Mouse (Mus musculus) intestine, embryonic 14.5 days (tissue): ENCODE measurements around the gene Ppm1h. TPM values are rescaled to one million over a fixed set of nuclear protein-coding genes. Genes with fewer than 3 reads are reported as not detected.
"Not testable (repeated sequence)": the region's sequence is repeated elsewhere in the genome, so short reads cannot be mapped to it uniquely, and the experiment has no call there.

Experiments used
- ATAC-seq: fragments of 200-750 bp; cut with Nextera tagmentation; replicated peaks from 2 replicates; pipeline ENCODE4 v1.8.0; 2017; ENCODE audit warnings: low read depth, moderate number of reproducible peaks, moderate TSS enrichment, moderate library complexity; ENCODE audit not compliant: low FRiP score, low TSS enrichment
- DNase-seq: peaks from one replicate; pipeline ENCODE4 v3.0.0-alpha.2; 2018; ENCODE audit warnings: low spot score
- H3K27ac ChIP-seq: fragments of 300-500 bp; sonication (generic); 2 replicates; pipeline ENCODE4 v1.5.1; 2014; ENCODE audit warnings: low read depth, mild to moderate bottlenecking, control low read depth
- H3K27me3 ChIP-seq: fragments of 300-500 bp; sonication (generic); replicated peaks from 2 replicates; pipeline ENCODE4 v1.6.1; 2014; ENCODE audit warnings: low read length, control low read depth; ENCODE audit not compliant: control insufficient read depth, insufficient read depth
- H3K36me3 ChIP-seq: fragments of 300-500 bp; sonication (generic); 2 replicates; pipeline ENCODE4 v1.6.1; 2014; ENCODE audit warnings: low read length, control low read depth; ENCODE audit not compliant: control insufficient read depth, insufficient read depth
- H3K4me1 ChIP-seq: fragments of 300-500 bp; sonication (generic); replicated peaks from 2 replicates; pipeline ENCODE4 v1.6.1; 2014; ENCODE audit warnings: low read length, control low read depth, mixed read lengths; ENCODE audit not compliant: control insufficient read depth, insufficient read depth
- H3K4me2 ChIP-seq: fragments of 300-500 bp; sonication (generic); 2 replicates; pipeline ENCODE4 v1.6.1; 2014; ENCODE audit warnings: low read length
- H3K4me3 ChIP-seq: fragments of 300-500 bp; sonication (generic); 2 replicates; pipeline ENCODE4 v1.5.1; 2014; ENCODE audit warnings: low read depth, low read length, control low read depth, mixed read lengths
- H3K9ac ChIP-seq: fragments of 300-500 bp; sonication (generic); 2 replicates; pipeline ENCODE4 v1.6.1; 2014; ENCODE audit warnings: mild to moderate bottlenecking, low read length
- H3K9me3 ChIP-seq: fragments of 300-500 bp; sonication (generic); 2 replicates; pipeline ENCODE4 v1.6.1; 2016; ENCODE audit warnings: low read length, control low read depth; ENCODE audit not compliant: control insufficient read depth
- WGBS: fragments of 180-500 bp; shearing (Covaris S2); extraction: QIAGEN DNeasy Blood & Tissue Kit; methylation state at CpG from one replicate; pipeline ENCODE4 v1.1.7; 2014; 5-methylcytosine and 5-hydroxymethylcytosine counted together
- polyA plus RNA-seq: library from polyadenylated mRNA; unstranded; fragments of >200 nt; fragmentation: Nextera tagmentation; extraction: Ambion mirVana; gene quantifications from 2 replicates; pipeline ENCODE4 v1.2.1, GENCODE M21; 2014

Gene Ppm1h
- polyA plus RNA-seq, 1 experiment from 2014 or later, result 13.2 TPM

- H3K27ac ChIP-seq, result no peak overlapping the region
Measured at GRCm38 (mm10) chr10:122964241-122964636, 285.7 kb downstream of the Ppm1h start.

GRCm38 (mm10) chr10:122965650-122966049, 287.1 kb downstream of the Ppm1h start:
- not testable (repeated sequence) for DNase-seq, H3K36me3 ChIP-seq, H3K4me3 ChIP-seq, H3K9me3 ChIP-seq, H3K4me2 ChIP-seq, H3K27ac ChIP-seq, H3K27me3 ChIP-seq, H3K9ac ChIP-seq, ATAC-seq
- H3K4me1 ChIP-seq, result peaks cover 17% of the 10 kb centered on the region
- WGBS, result 98% methylated on average over 4 of the region's 5 CpGs

More at GRCm38 (mm10) chr10:122964241-122964636, 285.7 kb downstream of the Ppm1h start:
- Histone ChIP-seq H3K27me3 (no peaks in the 10 kb centered on the region), H3K9ac (no peak overlapping the region), H3K9me3 (no peaks in the 10 kb centered on the region), H3K4me1 (peaks cover 17% of the 10 kb centered on the region), H3K36me3 (no peaks in the 10 kb centered on the region), H3K4me3 (no peak overlapping the region), H3K4me2 (peak overlapping the region; percentile 46; the same call in 1 of the 2 replicates)
- WGBS, result 36% methylated on average over 4 of the region's 4 CpGs
- DNase-seq (no peak), ATAC-seq (no peak)

- H3K9me3 ChIP-seq, result no peaks in the 10 kb centered on the region
- no peak overlapping the region for H3K27ac ChIP-seq
- no peak overlapping the region for H3K4me2 ChIP-seq
- 37% methylated on average over 7 of the region's 7 CpGs for WGBS
- DNase-seq (no peak), ATAC-seq (peak; percentile 57; the same call in 1 of the 2 replicates)
- no peak overlapping the region for H3K9ac ChIP-seq
- no peaks in the 10 kb centered on the region for H3K27me3 ChIP-seq
- H3K4me3 ChIP-seq, result no peak overlapping the region
- H3K4me1 ChIP-seq, result peaks cover 17% of the 10 kb centered on the region
- no peaks in the 10 kb centered on the region for H3K36me3 ChIP-seq
Measured at GRCm38 (mm10) chr10:122966421-122966820, 287.9 kb downstream of the Ppm1h start.

DNA sequence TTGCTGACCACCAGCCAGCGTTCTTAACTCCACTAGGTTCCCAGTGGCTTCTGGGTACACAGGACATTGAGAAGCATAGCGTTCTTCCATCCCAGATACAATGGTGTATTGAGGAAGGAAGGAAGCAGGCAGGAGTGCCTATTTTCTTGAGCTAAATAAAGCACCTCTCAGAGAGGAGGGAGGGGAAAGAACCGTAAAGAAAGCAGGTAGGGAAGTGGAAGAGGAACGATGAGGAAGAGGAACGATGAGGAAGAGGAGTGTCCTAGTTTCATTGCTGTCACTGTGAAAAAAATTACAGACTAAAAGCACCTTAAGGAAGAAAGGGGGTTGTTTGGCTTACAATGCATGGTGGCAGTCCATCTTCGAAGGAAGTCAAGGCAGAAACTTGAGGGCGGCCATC, 291.6 kb downstream of the Ppm1h start:
- H3K4me1 ChIP-seq, result peaks cover 7% of the 10 kb centered on the region
- H3K27me3 ChIP-seq, result no peaks in the 10 kb centered on the region
- 91% methylated on average over 7 of the region's 7 CpGs for WGBS
- no peak for ATAC-seq
- no peaks in the 10 kb centered on the region for H3K36me3 ChIP-seq
- no peak for DNase-seq
- no peak overlapping the region for H3K4me2 ChIP-seq
- H3K27ac ChIP-seq, result no peak overlapping the region
- H3K9me3 ChIP-seq, result no peaks in the 10 kb centered on the region
- H3K9ac ChIP-seq, result no peak overlapping the region
- H3K4me3 ChIP-seq, result no peak overlapping the region

- no peak overlapping the region for H3K4me3 ChIP-seq
- no peaks in the 10 kb centered on the region for H3K27me3 ChIP-seq
- no peak overlapping the region for H3K4me2 ChIP-seq
- ATAC-seq (0 out of 2 replicates have a peak, but pooled peaks have one; percentile 42), DNase-seq (no peak)
- no peaks in the 10 kb centered on the region for H3K36me3 ChIP-seq
- H3K9me3 ChIP-seq, result no peaks in the 10 kb centered on the region
- no peak overlapping the region for H3K9ac ChIP-seq
- H3K27ac ChIP-seq, result no peak overlapping the region
- no peaks in the 10 kb centered on the region for H3K4me1 ChIP-seq
Measured at GRCm38 (mm10) chr10:122973241-122973640, 294.7 kb downstream of the Ppm1h start.

DNA sequence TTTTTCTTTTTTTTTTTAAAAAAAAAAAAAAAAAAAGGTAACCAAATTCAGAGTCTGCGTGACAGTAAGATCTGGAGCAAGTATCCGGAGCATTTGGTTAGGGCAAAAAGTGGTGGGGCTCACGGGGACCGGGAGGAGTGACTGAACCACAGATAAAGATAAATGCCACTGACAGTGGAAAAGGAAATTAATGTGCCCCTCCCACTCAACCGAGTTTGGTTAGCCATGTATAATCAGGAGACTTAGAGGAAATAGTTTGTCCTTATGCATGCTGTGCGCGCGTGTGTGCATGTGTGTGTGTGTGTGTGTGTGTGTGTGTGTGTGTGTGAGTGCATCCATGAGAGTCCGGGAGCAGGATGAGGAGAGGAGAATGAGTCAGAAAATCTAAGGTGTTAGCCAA, 297.5 kb downstream of the Ppm1h start:
- ATAC-seq, result no peak
- WGBS, result 80% methylated on average over 9 of the region's 9 CpGs
- Histone ChIP-seq H3K9ac (no peak overlapping the region), H3K4me3 (no peak overlapping the region), H3K4me2 (no peak overlapping the region), H3K27ac (no peak overlapping the region), H3K4me1 (no peaks in the 10 kb centered on the region), H3K27me3 (no peaks in the 10 kb centered on the region), H3K36me3 (peaks cover 10% of the 10 kb centered on the region), H3K9me3 (no peaks in the 10 kb centered on the region)
- DNase-seq, result no peak

GRCm38 (mm10) chr10:122979356-122979755, 300.8 kb downstream of the Ppm1h start:
- no peak overlapping the region for H3K27ac ChIP-seq
- 0 out of 2 replicates have a peak, but pooled peaks cover 6% of the 10 kb centered on the region for H3K4me1 ChIP-seq
- ATAC-seq (no peak), DNase-seq (no peak)
- H3K27me3 ChIP-seq, result no peaks in the 10 kb centered on the region
- no peak overlapping the region for H3K4me3 ChIP-seq
- H3K9ac ChIP-seq, result no peak overlapping the region
- H3K36me3 ChIP-seq, result peaks cover 14% of the 10 kb centered on the region
- no peak overlapping the region for H3K4me2 ChIP-seq
- H3K9me3 ChIP-seq, result no peaks in the 10 kb centered on the region

- no peak for DNase-seq
Measured at GRCm38 (mm10) chr10:122980123-122980522, 301.6 kb downstream of the Ppm1h start.

DNA sequence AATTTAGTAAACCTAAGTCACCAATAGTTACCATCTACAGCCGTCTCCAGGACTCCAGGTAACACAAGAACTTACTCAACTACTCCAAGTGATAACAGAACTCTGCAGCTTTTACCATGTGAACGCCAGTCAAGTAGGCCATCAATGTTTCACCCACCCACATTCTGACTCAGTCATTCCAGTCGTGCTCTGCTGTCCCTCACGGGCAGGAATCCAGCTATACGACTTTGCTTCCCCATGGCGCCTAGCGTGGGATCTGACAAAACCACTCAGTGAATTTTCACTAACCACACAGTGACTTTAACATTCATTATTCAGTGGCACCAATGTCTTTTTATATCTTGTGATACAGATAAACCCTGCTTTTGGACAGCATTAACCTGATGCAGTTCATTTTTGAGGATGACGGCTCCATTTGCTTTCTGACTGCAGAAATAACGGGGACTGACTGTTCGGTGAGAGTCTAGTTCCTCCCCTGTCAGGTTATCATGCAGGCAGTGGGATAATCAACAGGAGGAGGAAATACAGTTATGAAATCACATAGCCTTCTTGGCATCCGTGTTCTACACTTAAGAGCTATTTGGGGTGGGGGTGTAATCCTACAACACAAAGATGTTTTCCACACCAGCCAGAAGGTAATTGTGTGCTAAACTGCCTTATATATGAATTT, 304.5 kb downstream of the Ppm1h start:
- Histone ChIP-seq H3K4me3 (peak overlapping the region; percentile 93), H3K36me3 (peaks cover 14% of the 10 kb centered on the region), H3K4me2 (peak overlapping the region; percentile 69), H3K4me1 (peaks cover 17% of the 10 kb centered on the region; the same call in 1 of the 2 replicates), H3K9ac (no peak overlapping the region), H3K9me3 (no peaks in the 10 kb centered on the region), H3K27me3 (no peaks in the 10 kb centered on the region), H3K27ac (no peak overlapping the region; the same call in 1 of the 2 replicates)
- WGBS, result 83% methylated on average over 11 of the region's 11 CpGs
- no peak for ATAC-seq
- DNase-seq, result no peak

More at GRCm38 (mm10) chr10:122980123-122980522, 301.6 kb downstream of the Ppm1h start:
- Histone ChIP-seq H3K27ac (no peak overlapping the region), H3K9me3 (no peaks in the 10 kb centered on the region), H3K4me3 (no peak overlapping the region), H3K4me1 (0 out of 2 replicates have a peak, but pooled peaks cover 6% of the 10 kb centered on the region), H3K36me3 (peaks cover 14% of the 10 kb centered on the region), H3K9ac (no peak overlapping the region), H3K4me2 (no peak overlapping the region), H3K27me3 (no peaks in the 10 kb centered on the region)
- no peak for ATAC-seq
- WGBS, result 95% methylated on average over 12 of the region's 12 CpGs
